Mouse (Mus musculus): Measurements from ENCODE around the gene Gm9972. TPM values are rescaled to one million over a fixed set of nuclear protein-coding genes. Genes with fewer than 3 reads are reported as not detected.

Gene Gm9972
- total and polyA plus RNA-seq, 3 experiments, result not detected

GRCm38 (mm10) chr11:43032141-43032540 is 3.4 kb upstream of the Gm9972 start:
- H3K4me1 ChIP-seq (ENCODE audit: control insufficient read depth in 1 of 2, insufficient read depth in 2 of 2, low read length in 2 of 2), result no peaks in the 10 kb centered on the region
- H3K36me3 ChIP-seq (ENCODE audit: control insufficient read depth in 1 of 2, insufficient read depth in 2 of 2, low read length in 2 of 2), result no peaks in the 10 kb centered on the region
- no peaks in the 10 kb centered on the region for H3K79me2 ChIP-seq (ENCODE audit: control insufficient read depth, insufficient read depth, low read length, poor library complexity)
- TF ChIP-seq NELFE (IDR thresholded peaks at IDR 0.05; ENCODE audit: low read depth, low read length) (no peak), RAD21 (IDR thresholded peaks at IDR 0.05; ENCODE audit: low read depth, low read length) (no peak), USF1 (IDR thresholded peaks at IDR 0.05; ENCODE audit: low read depth, low read length) (no peak), POLR2AphosphoS2 (IDR thresholded peaks at IDR 0.05; ENCODE audit: low read length) (no peak), ZKSCAN1 (IDR thresholded peaks at IDR 0.05; ENCODE audit: low read depth, low read length) (no peak), CTCF (IDR thresholded peaks at IDR 0.05 in 2 of 3, conservative IDR thresholded peaks at IDR 0.05 in 1 of 3; ENCODE audit: control insufficient read depth in 1 of 3, insufficient read depth in 1 of 3, low read depth in 2 of 3, low read length in 3 of 3, poor library complexity in 1 of 3, severe bottlenecking in 1 of 3) (no peak), UBTF (IDR thresholded peaks at IDR 0.05; ENCODE audit: borderline replicate concordance, insufficient read depth, low read depth, low read length) (no peak), TBP (IDR thresholded peaks at IDR 0.05; ENCODE audit: low read depth, low read length) (no peak), ZNF384 (IDR thresholded peaks at IDR 0.05; ENCODE audit: low read depth, low read length) (no peak), NRF1 (IDR thresholded peaks at IDR 0.05; ENCODE audit: insufficient read depth, low read depth, low read length, poor library complexity, severe bottlenecking) (no peak), MYB (IDR thresholded peaks at IDR 0.05; ENCODE audit: low read depth, low read length) (no peak), POLR2AphosphoS5 (IDR thresholded peaks at IDR 0.05; ENCODE audit: borderline replicate concordance, low read depth, low read length) (no peak), GABPA (IDR thresholded peaks at IDR 0.05; ENCODE audit: low read depth, low read length) (no peak), GATA1 (IDR thresholded peaks at IDR 0.05; ENCODE audit: low read depth, low read length) (no peak), RCOR1 (IDR thresholded peaks at IDR 0.05; ENCODE audit: low read depth, low read length) (no peak), CHD1 (IDR thresholded peaks at IDR 0.05; ENCODE audit: low read depth, low read length) (no peak)
- no peak overlapping the region for H3K27ac ChIP-seq (ENCODE audit: control insufficient read depth, low read depth, low read length)
- no peak overlapping the region for H3K4me3 ChIP-seq (ENCODE audit: control insufficient read depth in 1 of 2, insufficient read depth in 1 of 2, low read depth in 2 of 2, low read length in 2 of 2)
- H3K9me3 ChIP-seq (replicated peaks; ENCODE audit: insufficient read depth, low read length), result no peaks in the 10 kb centered on the region
- DNase-seq (ENCODE audit: low read depth, low spot score), result no peak
- H3K9ac ChIP-seq (ENCODE audit: control insufficient read depth, low read depth, low read length, poor library complexity, severe bottlenecking), result no peak overlapping the region
- H3K27me3 ChIP-seq (ENCODE audit: control insufficient read depth in 1 of 2, insufficient read depth in 2 of 2, low read length in 2 of 2), result no peaks in the 10 kb centered on the region

DNA sequence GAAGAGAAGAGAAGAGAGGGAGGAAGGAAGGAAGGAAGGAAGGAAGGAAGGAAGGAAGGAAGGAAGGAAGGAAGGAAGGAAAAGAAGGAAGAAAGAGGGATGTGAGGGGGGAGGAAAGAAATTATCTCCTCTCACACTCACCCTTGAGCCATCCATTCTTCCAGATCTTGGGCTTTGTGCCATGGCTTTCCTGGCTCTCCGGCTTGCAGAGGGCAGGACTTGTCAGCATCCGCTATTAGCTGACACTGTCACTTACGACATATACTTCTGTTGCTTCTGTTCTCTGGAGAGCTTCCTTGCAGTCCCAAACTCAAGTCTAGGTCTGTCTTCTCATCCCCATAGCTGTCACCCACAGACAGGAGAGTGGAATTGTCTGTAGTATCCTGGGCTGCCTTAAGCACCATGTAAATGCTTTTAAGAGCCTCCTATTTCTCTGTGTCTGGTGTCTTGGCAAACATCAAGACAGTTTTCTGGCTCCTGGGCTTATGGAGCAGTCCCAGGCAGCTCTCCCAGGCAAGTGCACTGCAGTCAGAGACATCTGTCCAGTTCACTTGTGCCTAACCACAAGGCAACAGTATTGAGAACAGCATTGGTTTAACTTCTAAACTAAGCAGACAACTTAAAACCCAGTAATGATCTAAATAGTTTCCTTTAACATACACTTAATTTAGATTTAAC is 10.5 kb downstream of the Gm9972 start:
- Histone ChIP-seq H3K4me3 (ENCODE audit: control insufficient read depth in 1 of 2, insufficient read depth in 1 of 2, low read depth in 2 of 2, low read length in 2 of 2) (no peak overlapping the region), H3K9me3 (replicated peaks; ENCODE audit: insufficient read depth, low read length) (no peaks in the 10 kb centered on the region), H3K9ac (ENCODE audit: control insufficient read depth, low read depth, low read length, poor library complexity, severe bottlenecking) (no peak overlapping the region), H3K27ac (ENCODE audit: control insufficient read depth, low read depth, low read length) (no peak overlapping the region), H3K4me1 (ENCODE audit: control insufficient read depth in 1 of 2, insufficient read depth in 2 of 2, low read length in 2 of 2) (no peaks in the 10 kb centered on the region), H3K27me3 (ENCODE audit: control insufficient read depth in 1 of 2, insufficient read depth in 2 of 2, low read length in 2 of 2) (no peaks in the 10 kb centered on the region), H3K36me3 (ENCODE audit: control insufficient read depth in 1 of 2, insufficient read depth in 2 of 2, low read length in 2 of 2) (no peaks in the 10 kb centered on the region), H3K79me2 (ENCODE audit: control insufficient read depth, insufficient read depth, low read length, poor library complexity) (no peaks in the 10 kb centered on the region)
- no peak for DNase-seq (ENCODE audit: low read depth, low spot score)
- TF ChIP-seq CTCF (IDR thresholded peaks at IDR 0.05 in 2 of 3, conservative IDR thresholded peaks at IDR 0.05 in 1 of 3; ENCODE audit: control insufficient read depth in 1 of 3, insufficient read depth in 1 of 3, low read depth in 2 of 3, low read length in 3 of 3, poor library complexity in 1 of 3, severe bottlenecking in 1 of 3) (no peak), CHD2 (IDR thresholded peaks at IDR 0.05; ENCODE audit: low read length) (no peak), NELFE (IDR thresholded peaks at IDR 0.05; ENCODE audit: low read depth, low read length) (no peak), GABPA (IDR thresholded peaks at IDR 0.05; ENCODE audit: low read depth, low read length) (no peak), TCF12 (IDR thresholded peaks at IDR 0.05; ENCODE audit: low read depth, low read length) (no peak), BHLHE40 (IDR thresholded peaks at IDR 0.05; ENCODE audit: borderline replicate concordance, low read depth, low read length) (no peak), ZKSCAN1 (IDR thresholded peaks at IDR 0.05; ENCODE audit: low read depth, low read length) (no peak), ELF1 (IDR thresholded peaks at IDR 0.05; ENCODE audit: low read depth, low read length) (no peak), CHD1 (IDR thresholded peaks at IDR 0.05; ENCODE audit: low read depth, low read length) (no peak), MXI1 (IDR thresholded peaks at IDR 0.05; ENCODE audit: low read depth, low read length) (no peak), USF2 (IDR thresholded peaks at IDR 0.05; ENCODE audit: borderline replicate concordance in 1 of 2, insufficient read depth in 1 of 2, low read depth in 1 of 2, low read length in 2 of 2) (no peak), ETS1 (IDR thresholded peaks at IDR 0.05; ENCODE audit: low read depth, low read length) (no peak), NRF1 (IDR thresholded peaks at IDR 0.05; ENCODE audit: insufficient read depth, low read depth, low read length, poor library complexity, severe bottlenecking) (no peak), POLR2AphosphoS2 (IDR thresholded peaks at IDR 0.05; ENCODE audit: low read length) (no peak), GATA1 (IDR thresholded peaks at IDR 0.05; ENCODE audit: low read depth, low read length) (no peak), MEF2A (IDR thresholded peaks at IDR 0.05; ENCODE audit: extremely low read depth, insufficient replicate concordance, low read depth, low read length, poor library complexity, severe bottlenecking) (no peak), HCFC1 (IDR thresholded peaks at IDR 0.05; ENCODE audit: low read depth, low read length) (no peak), ZC3H11A (IDR thresholded peaks at IDR 0.05; ENCODE audit: low read depth, low read length) (no peak)
